Mouse (Mus musculus): ENCODE data around the gene Efcc1. TPM values are rescaled to one million over a fixed set of nuclear protein-coding genes. Genes with fewer than 3 reads are reported as not detected.

The Efcc1 gene
- not detected in 4 replicates for total RNA-seq (2023)

GRCm38 (mm10) chr6:87730591-87731462 lies at the start of gene Efcc1:
Gene Efcc1, plus strand, starts transcription at chr6:87730869.

GRCm38 (mm10) chr6:87777842-87778241 lies 47.2 kb downstream of the Efcc1 start, which contains the start of gene Gp9:
Gene Gp9, plus strand, starts transcription at chr6:87778072.

Other genes starting within 250 kb of the Efcc1 start
- gene Arhgap25, start 197.6 kb upstream of the Efcc1 start, total RNA-seq (2023): 145 to 151 TPM (median 146 TPM) in 4 replicates
- gene Prokr1, start 140.1 kb upstream of the Efcc1 start, total RNA-seq (2023): 0.15 to 2.2 TPM (median 0.35 TPM) in 4 replicates
- gene Aplf, start 58.7 kb upstream of the Efcc1 start, total RNA-seq (2023): 3.9 to 4.8 TPM (median 4.4 TPM) in 4 replicates
- 1.1 TPM in 1 of 4 replicates, not detected in the others for gene Gp9, start 47.2 kb downstream of the Efcc1 start, total RNA-seq (2023)
- 51.0 to 63.3 TPM (median 55.0 TPM) in 4 replicates for gene Rab43, start 81.3 kb downstream of the Efcc1 start, total RNA-seq (2023)
- gene Gm45140, start 104.9 kb downstream of the Efcc1 start, total RNA-seq (2023): 4.5 to 12.0 TPM (median 5.3 TPM) in 4 replicates
- 96.1 to 127 TPM (median 110 TPM) in 4 replicates for gene Isy1, start 107.9 kb downstream of the Efcc1 start, total RNA-seq (2023)
- gene Cnbp, start 120.2 kb downstream of the Efcc1 start, total RNA-seq (2023): 610 to 648 TPM (median 626 TPM) in 4 replicates
- gene Copg1, start 156.9 kb downstream of the Efcc1 start, total RNA-seq (2023): 129 to 144 TPM (median 140 TPM) in 4 replicates
- 95.2 to 109 TPM (median 103 TPM) in 4 replicates for gene Hmces, start 183.1 kb downstream of the Efcc1 start, total RNA-seq (2023)

Measured in B cell, adult 62 days (primary cell).